Mouse (Mus musculus): Measurements from ENCODE around the gene Wdr34. TPM values are rescaled to one million over a fixed set of nuclear protein-coding genes. Genes with fewer than 3 reads are reported as not detected.

Wdr34 gene
- polyA plus RNA-seq, 1 experiment from 2014 or later: 66.6 TPM

DNA sequence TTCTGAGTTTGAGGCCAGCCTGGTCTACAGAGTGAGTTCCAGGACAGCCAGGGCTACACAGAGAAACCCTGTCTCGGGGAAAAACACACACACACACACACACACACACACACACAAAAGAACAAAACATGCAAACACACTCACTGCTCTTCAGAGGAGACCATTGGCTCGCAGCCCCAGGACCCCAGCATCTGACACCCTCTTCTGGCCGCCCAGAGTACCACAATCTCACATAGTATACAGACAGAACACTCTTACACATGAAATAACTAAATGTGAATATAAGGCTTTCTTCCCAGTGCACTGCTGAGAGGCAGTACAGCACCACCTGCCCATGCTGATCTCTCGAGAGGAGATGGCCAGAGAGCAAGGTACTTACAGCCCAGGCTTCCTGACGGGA is 4.1 kb downstream of the Wdr34 start:
- WGBS: 88% methylated on average over 5 of the region's 5 CpGs
- DNase-seq (ENCODE audit: low spot score): no peak
- Histone ChIP-seq H3K36me3 (replicated peaks; ENCODE audit: control insufficient read depth, insufficient read depth) (peaks cover 12% of the 10 kb centered on the region), H3K9me3 (ENCODE audit: control insufficient read depth, low read length) (no peaks in the 10 kb centered on the region), H3K4me2 (replicated peaks) (no peak overlapping the region), H3K27ac (no peak overlapping the region), H3K27me3 (ENCODE audit: control insufficient read depth, insufficient read depth, low read length) (no peaks in the 10 kb centered on the region), H3K9ac (no peak overlapping the region), H3K4me1 (replicated peaks; ENCODE audit: control insufficient read depth, insufficient read depth, low read length) (peaks cover 10% of the 10 kb centered on the region), H3K4me3 (replicated peaks; ENCODE audit: low read length) (no peak overlapping the region)
- no peak for ATAC-seq (ENCODE audit: low FRiP score)

DNA sequence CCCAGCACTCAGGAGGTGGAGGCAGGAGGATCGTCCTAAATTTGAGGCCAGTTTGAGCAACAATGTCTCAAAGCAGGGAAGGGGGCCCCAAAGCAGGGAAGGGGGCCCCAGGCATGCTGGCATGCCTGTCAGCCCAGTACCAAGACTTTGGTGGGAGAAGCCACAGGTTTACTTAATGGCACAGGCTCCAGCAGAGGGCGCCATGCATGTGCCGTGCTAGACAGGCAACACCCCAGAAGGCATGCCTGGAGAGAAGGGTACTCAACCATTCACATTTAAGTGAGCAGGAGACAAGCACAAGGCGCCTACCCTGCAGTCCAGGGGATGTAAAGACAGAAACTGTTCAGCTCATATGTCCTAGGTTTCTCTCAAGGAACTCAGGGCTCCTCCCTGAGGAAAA is 6.2 kb downstream of the Wdr34 start:
- H3K9me3 ChIP-seq (ENCODE audit: control insufficient read depth, low read length): no peaks in the 10 kb centered on the region
- no peak overlapping the region for H3K4me3 ChIP-seq (replicated peaks; ENCODE audit: low read length)
- H3K36me3 ChIP-seq (replicated peaks; ENCODE audit: control insufficient read depth, insufficient read depth): peaks cover 24% of the 10 kb centered on the region
- ATAC-seq (ENCODE audit: low FRiP score) (no peak), DNase-seq (ENCODE audit: low spot score) (peak; percentile 78)
- no peaks in the 10 kb centered on the region for H3K27me3 ChIP-seq (ENCODE audit: control insufficient read depth, insufficient read depth, low read length)
- no peak overlapping the region for H3K4me2 ChIP-seq (replicated peaks)
- H3K4me1 ChIP-seq (replicated peaks; ENCODE audit: control insufficient read depth, insufficient read depth, low read length): peaks cover 1% of the 10 kb centered on the region; the same call in 1 of the 2 replicates
- no peak overlapping the region for H3K27ac ChIP-seq
- 8% methylated on average over 4 of the region's 4 CpGs for WGBS
- H3K9ac ChIP-seq: no peak overlapping the region

DNA sequence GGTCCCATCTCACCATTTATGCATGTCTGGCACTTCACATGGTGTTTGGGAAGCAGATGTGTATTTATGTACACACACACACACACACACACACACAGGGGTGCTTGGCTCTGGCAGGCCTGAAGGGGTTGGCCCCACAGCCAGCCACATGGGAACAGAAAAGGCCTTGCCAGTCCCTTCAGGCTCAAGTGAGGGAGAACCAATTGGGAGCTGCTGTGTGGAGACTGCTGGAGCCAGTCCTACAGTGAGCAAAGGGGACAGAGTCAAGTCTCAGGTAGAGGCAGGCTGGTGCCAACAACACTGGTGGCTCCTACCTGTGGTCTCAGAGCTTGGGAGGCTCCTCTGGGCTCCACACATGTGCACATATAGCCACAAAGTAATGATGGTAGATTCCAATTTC is 9.0 kb downstream of the Wdr34 start:
- no peak overlapping the region for H3K4me3 ChIP-seq (replicated peaks; ENCODE audit: low read length)
- no peaks in the 10 kb centered on the region for H3K4me1 ChIP-seq (replicated peaks; ENCODE audit: control insufficient read depth, insufficient read depth, low read length)
- H3K27ac ChIP-seq: no peak overlapping the region
- no peak overlapping the region for H3K4me2 ChIP-seq (replicated peaks)
- no peaks in the 10 kb centered on the region for H3K27me3 ChIP-seq (ENCODE audit: control insufficient read depth, insufficient read depth, low read length)
- H3K9ac ChIP-seq: no peak overlapping the region
- peaks cover 37% of the 10 kb centered on the region for H3K36me3 ChIP-seq (replicated peaks; ENCODE audit: control insufficient read depth, insufficient read depth)
- ATAC-seq (ENCODE audit: low FRiP score) (no peak), DNase-seq (ENCODE audit: low spot score) (no peak)
- H3K9me3 ChIP-seq (ENCODE audit: control insufficient read depth, low read length): no peaks in the 10 kb centered on the region

DNA sequence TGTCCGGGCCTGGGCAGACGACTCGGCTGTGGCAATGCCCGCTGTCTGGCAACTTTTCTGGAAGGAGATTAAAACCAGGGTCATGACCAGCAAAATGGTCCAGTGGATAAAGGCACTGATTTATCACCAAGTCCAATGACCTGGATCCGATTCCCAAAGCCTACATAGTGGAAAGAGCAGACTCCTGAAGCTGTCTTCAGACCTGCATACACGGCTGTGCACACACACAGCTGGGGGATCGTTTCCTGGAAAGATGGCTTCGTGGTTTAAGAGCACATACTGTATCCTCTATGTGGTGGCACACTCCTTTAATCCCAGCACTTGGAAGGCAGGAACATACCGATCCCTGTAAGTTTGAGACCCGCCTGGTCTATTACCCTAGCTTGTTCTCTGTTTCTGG is 10.3 kb downstream of the Wdr34 start:
- ATAC-seq (ENCODE audit: low FRiP score) (no peak), DNase-seq (ENCODE audit: low spot score) (no peak)
- no peaks in the 10 kb centered on the region for H3K9me3 ChIP-seq (ENCODE audit: control insufficient read depth, low read length)
- no peaks in the 10 kb centered on the region for H3K4me1 ChIP-seq (replicated peaks; ENCODE audit: control insufficient read depth, insufficient read depth, low read length)
- no peaks in the 10 kb centered on the region for H3K27me3 ChIP-seq (ENCODE audit: control insufficient read depth, insufficient read depth, low read length)
- no peak overlapping the region for H3K4me3 ChIP-seq (replicated peaks; ENCODE audit: low read length)
- no peak overlapping the region for H3K9ac ChIP-seq
- H3K4me2 ChIP-seq (replicated peaks): no peak overlapping the region
- WGBS: 95% methylated on average over 10 of the region's 10 CpGs
- H3K36me3 ChIP-seq (replicated peaks; ENCODE audit: control insufficient read depth, insufficient read depth): peaks cover 49% of the 10 kb centered on the region
- no peak overlapping the region for H3K27ac ChIP-seq

DNA sequence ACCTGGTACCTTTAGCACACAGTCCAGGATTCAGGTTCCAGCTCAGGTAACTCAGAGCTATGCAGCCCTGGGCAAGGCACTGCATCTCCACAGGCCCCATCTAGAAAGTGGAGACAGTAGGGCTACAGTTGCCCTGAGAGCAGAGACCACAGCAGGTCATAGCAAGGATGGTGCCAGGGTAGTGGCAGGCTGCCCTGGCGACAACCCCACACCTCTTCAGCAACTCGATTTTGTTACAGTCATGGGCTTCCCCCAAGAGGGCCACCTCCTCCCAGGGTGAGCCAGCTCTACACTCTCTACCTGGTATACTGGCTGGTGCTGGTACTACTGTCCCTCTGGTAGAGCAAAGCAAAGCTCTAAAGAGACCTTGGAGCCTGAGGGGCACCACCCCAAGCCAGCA is 10.9 kb downstream of the Wdr34 start:
- H3K27me3 ChIP-seq (ENCODE audit: control insufficient read depth, insufficient read depth, low read length): no peaks in the 10 kb centered on the region
- no peak overlapping the region for H3K4me3 ChIP-seq (replicated peaks; ENCODE audit: low read length)
- H3K4me2 ChIP-seq (replicated peaks): no peak overlapping the region
- no peaks in the 10 kb centered on the region for H3K4me1 ChIP-seq (replicated peaks; ENCODE audit: control insufficient read depth, insufficient read depth, low read length)
- H3K27ac ChIP-seq: no peak overlapping the region
- H3K9me3 ChIP-seq (ENCODE audit: control insufficient read depth, low read length): no peaks in the 10 kb centered on the region
- DNase-seq (ENCODE audit: low spot score): no peak
- H3K9ac ChIP-seq: no peak overlapping the region
- 88% methylated on average over 2 of the region's 2 CpGs for WGBS
- no peak for ATAC-seq (ENCODE audit: low FRiP score)
- H3K36me3 ChIP-seq (replicated peaks; ENCODE audit: control insufficient read depth, insufficient read depth): peaks cover 54% of the 10 kb centered on the region

DNA sequence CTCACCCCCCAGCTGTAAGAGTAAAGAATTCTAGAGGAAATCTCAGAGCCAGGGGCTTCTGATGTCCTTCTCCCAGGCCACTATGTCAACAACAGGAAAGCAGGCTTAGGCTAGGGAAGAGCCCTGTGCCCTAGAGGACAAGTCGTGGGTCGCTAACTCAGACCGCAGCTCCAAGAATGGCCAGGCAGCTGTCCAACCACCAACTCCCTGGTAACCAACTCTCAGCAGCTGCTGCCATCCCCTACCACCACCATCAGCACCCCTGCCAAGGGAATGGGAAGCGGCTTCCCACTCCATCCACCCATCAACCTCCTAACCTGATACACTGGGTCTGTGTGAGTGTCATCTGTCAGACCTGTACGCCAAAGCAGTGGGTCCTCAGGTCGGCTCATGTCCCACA is 15.7 kb downstream of the Wdr34 start:
- 74% methylated on average over 6 of the region's 6 CpGs for WGBS
- no peak overlapping the region for H3K4me2 ChIP-seq (replicated peaks)
- no peaks in the 10 kb centered on the region for H3K4me1 ChIP-seq (replicated peaks; ENCODE audit: control insufficient read depth, insufficient read depth, low read length)
- ATAC-seq (ENCODE audit: low FRiP score) (no peak), DNase-seq (ENCODE audit: low spot score) (no peak)
- no peaks in the 10 kb centered on the region for H3K27me3 ChIP-seq (ENCODE audit: control insufficient read depth, insufficient read depth, low read length)
- no peak overlapping the region for H3K27ac ChIP-seq
- H3K4me3 ChIP-seq (replicated peaks; ENCODE audit: low read length): no peak overlapping the region
- H3K9ac ChIP-seq: no peak overlapping the region
- H3K9me3 ChIP-seq (ENCODE audit: control insufficient read depth, low read length): no peaks in the 10 kb centered on the region
- peaks cover 91% of the 10 kb centered on the region for H3K36me3 ChIP-seq (replicated peaks; ENCODE audit: control insufficient read depth, insufficient read depth)

DNA sequence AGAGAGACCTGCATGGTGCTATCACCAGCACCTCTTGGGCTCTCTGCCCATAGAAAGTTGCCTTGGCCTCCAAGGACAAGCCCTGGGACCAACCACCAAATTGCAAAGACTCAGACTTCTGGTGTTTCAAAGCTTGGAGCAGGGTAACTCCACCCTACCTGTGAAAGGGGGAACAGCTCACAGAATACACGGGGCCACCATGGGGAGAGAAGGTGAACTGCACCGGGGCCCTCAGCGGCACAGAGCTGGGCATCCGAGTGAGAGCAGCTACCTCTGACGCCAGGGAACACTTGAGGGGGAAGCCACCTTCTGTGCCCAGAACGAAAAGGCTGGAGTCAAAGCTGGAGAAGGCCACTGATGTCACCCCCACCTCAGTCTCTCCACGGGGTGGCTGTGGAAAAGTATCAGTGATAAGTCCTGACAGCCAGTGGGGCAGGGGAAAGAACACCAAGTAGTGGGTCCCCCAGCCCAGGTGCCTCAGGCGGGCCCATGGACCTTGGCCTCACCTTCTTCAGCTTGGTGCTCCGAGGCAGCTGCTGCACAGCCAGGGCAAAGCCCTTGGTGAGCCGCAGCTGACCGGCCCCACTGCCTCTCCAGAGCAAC is 16.3 kb downstream of the Wdr34 start:
- Histone ChIP-seq H3K9me3 (ENCODE audit: control insufficient read depth, low read length) (no peaks in the 10 kb centered on the region), H3K9ac (no peak overlapping the region), H3K27me3 (ENCODE audit: control insufficient read depth, insufficient read depth, low read length) (no peaks in the 10 kb centered on the region), H3K4me2 (replicated peaks) (no peak overlapping the region), H3K36me3 (replicated peaks; ENCODE audit: control insufficient read depth, insufficient read depth) (peaks cover 91% of the 10 kb centered on the region), H3K27ac (no peak overlapping the region), H3K4me3 (replicated peaks; ENCODE audit: low read length) (no peak overlapping the region), H3K4me1 (replicated peaks; ENCODE audit: control insufficient read depth, insufficient read depth, low read length) (no peaks in the 10 kb centered on the region)
- 62% methylated on average over 11 of the region's 11 CpGs for WGBS
- ATAC-seq (ENCODE audit: low FRiP score) (no peak), DNase-seq (ENCODE audit: low spot score) (no peak)

DNA sequence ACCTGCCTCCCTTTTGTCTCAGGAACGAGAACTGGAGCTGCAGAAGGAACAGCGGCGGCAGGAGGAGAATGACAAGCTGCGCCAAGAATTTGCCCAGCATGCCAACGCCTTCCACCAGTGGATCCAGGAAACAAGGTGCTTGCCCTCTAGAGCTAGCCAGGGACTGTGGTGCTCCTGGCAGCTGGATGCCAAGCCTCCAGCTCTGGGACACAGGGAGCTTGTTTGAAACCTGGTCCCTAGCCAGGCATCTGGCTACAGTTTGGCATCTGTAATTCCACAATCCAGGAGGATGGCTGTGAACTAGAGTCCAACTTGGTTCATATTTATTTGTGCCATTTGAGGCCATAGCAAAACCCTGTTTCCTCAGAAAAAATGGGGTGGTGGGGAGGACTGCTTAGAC is 21.7 kb downstream of the Wdr34 start:
- H3K9me3 ChIP-seq (ENCODE audit: control insufficient read depth, low read length): no peaks in the 10 kb centered on the region
- peaks cover 100% of the 10 kb centered on the region for H3K36me3 ChIP-seq (replicated peaks; ENCODE audit: control insufficient read depth, insufficient read depth)
- DNase-seq (ENCODE audit: low spot score) (no peak), ATAC-seq (ENCODE audit: low FRiP score) (no peak)
- H3K27ac ChIP-seq: no peak overlapping the region
- no peaks in the 10 kb centered on the region for H3K4me1 ChIP-seq (replicated peaks; ENCODE audit: control insufficient read depth, insufficient read depth, low read length)
- H3K27me3 ChIP-seq (ENCODE audit: control insufficient read depth, insufficient read depth, low read length): no peaks in the 10 kb centered on the region
- WGBS: 93% methylated on average over 5 of the region's 5 CpGs
- no peak overlapping the region for H3K9ac ChIP-seq
- H3K4me2 ChIP-seq (replicated peaks): no peak overlapping the region
- no peak overlapping the region for H3K4me3 ChIP-seq (replicated peaks; ENCODE audit: low read length)

DNA sequence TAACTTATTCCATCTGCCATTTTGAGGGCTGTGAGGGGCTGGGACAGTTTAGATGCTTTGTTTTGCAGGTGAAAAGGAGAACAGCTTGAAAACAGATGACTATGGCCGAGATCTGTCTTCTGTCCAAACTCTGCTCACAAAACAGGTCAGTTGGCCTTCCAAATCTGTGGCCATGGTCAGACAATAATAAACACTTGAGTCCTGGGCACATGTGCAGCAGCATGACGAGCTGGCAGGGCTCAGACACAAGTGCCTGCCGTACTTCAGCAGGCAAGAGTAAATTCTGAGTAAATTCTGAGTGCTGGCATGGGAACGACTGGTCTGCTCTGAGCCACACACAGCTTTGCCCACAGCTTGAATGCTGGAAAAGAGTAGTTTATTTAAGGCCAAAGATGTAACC is 23.2 kb downstream of the Wdr34 start:
- H3K27ac ChIP-seq: no peak overlapping the region
- DNase-seq (ENCODE audit: low spot score) (no peak), ATAC-seq (ENCODE audit: low FRiP score) (no peak)
- 93% methylated on average over 4 of the region's 4 CpGs for WGBS
- no peak overlapping the region for H3K9ac ChIP-seq
- no peak overlapping the region for H3K4me3 ChIP-seq (replicated peaks; ENCODE audit: low read length)
- no peaks in the 10 kb centered on the region for H3K4me1 ChIP-seq (replicated peaks; ENCODE audit: control insufficient read depth, insufficient read depth, low read length)
- H3K9me3 ChIP-seq (ENCODE audit: control insufficient read depth, low read length): no peaks in the 10 kb centered on the region
- no peak overlapping the region for H3K4me2 ChIP-seq (replicated peaks)
- peaks cover 100% of the 10 kb centered on the region for H3K36me3 ChIP-seq (replicated peaks; ENCODE audit: control insufficient read depth, insufficient read depth)
- H3K27me3 ChIP-seq (ENCODE audit: control insufficient read depth, insufficient read depth, low read length): no peaks in the 10 kb centered on the region

DNA sequence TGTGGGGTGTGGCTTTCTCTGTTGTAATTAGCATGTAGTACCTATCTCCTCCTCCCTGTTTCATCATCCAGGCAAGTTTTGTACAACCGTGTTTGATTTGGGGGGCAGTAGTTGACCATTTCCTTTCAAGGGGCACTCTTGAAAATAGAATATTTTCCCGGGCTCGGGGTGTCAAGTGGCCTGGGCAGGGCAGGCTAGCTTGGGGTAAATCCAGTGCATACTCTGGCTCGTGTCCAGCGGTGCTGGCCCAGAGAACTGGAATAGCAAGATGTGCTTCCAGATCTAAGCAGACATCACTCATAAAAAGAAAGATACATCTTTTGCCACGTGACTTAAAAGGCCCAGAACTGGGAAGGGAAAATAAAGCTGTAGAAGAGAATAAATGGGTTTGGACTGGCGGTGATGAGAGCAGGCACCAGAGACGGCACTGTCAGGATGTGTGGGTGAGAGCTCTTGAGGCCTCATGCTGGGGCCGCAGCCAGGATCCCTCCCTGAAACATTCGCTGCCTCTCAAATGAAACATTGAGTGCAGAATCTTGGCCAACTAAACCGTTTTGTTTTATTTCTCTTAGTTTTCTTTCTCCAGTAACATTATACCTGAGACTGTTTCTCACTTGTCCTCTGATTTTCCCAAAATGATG is 34.2 kb downstream of the Wdr34 start:
- H3K9me3 ChIP-seq (ENCODE audit: control insufficient read depth, low read length): no peaks in the 10 kb centered on the region
- no peak for ATAC-seq (ENCODE audit: low FRiP score)
- H3K36me3 ChIP-seq (replicated peaks; ENCODE audit: control insufficient read depth, insufficient read depth): peaks cover 100% of the 10 kb centered on the region
- H3K4me2 ChIP-seq (replicated peaks): no peak overlapping the region
- H3K9ac ChIP-seq: no peak overlapping the region
- no peaks in the 10 kb centered on the region for H3K4me1 ChIP-seq (replicated peaks; ENCODE audit: control insufficient read depth, insufficient read depth, low read length)
- no peak overlapping the region for H3K4me3 ChIP-seq (replicated peaks; ENCODE audit: low read length)
- 92% methylated on average over 11 of the region's 11 CpGs for WGBS
- no peak for DNase-seq (ENCODE audit: low spot score)
- H3K27ac ChIP-seq: no peak overlapping the region
- H3K27me3 ChIP-seq (ENCODE audit: control insufficient read depth, insufficient read depth, low read length): no peaks in the 10 kb centered on the region
